Mouse (Mus musculus) stomach, embryonic 14.5 days (tissue): ENCODE data around the gene Lrp10. TPM values are rescaled to one million over a fixed set of nuclear protein-coding genes. Genes with fewer than 3 reads are reported as not detected.
A peak's percentile ranks its signal among the peaks of the same experiment; 100 is the strongest.

Experiments
- ATAC-seq: fragments of 200-750 bp; cut with Nextera tagmentation; 2 replicates; pipeline ENCODE4 v1.8.0; 2017; ENCODE audit warnings: low read depth, moderate TSS enrichment; ENCODE audit not compliant: insufficient number of reproducible peaks, insufficient read depth, low FRiP score
- H3K27ac ChIP-seq: fragments of 300-500 bp; sonication (generic); 2 replicates; pipeline ENCODE4 v1.5.1; 2014; ENCODE audit warnings: mild to moderate bottlenecking, low read length, moderate library complexity, mixed read lengths
- H3K27me3 ChIP-seq: fragments of 300-500 bp; sonication (generic); 2 replicates; pipeline ENCODE4 v1.6.1; 2014; ENCODE audit warnings: low read length, control low read depth, mixed read lengths; ENCODE audit not compliant: control insufficient read depth, insufficient read depth
- H3K36me3 ChIP-seq: fragments of 300-500 bp; sonication (generic); 2 replicates; pipeline ENCODE4 v1.6.1; 2014; ENCODE audit warnings: mild to moderate bottlenecking, control low read depth, low read length, moderate library complexity, mixed read lengths; ENCODE audit not compliant: control insufficient read depth, insufficient read depth
- H3K4me1 ChIP-seq: fragments of 300-500 bp; sonication (generic); 2 replicates; pipeline ENCODE4 v1.6.1; 2014; ENCODE audit warnings: low read length, control low read depth, mixed read lengths; ENCODE audit not compliant: control insufficient read depth, insufficient read depth
- H3K4me2 ChIP-seq: fragments of 300-500 bp; sonication (generic); replicated peaks from 2 replicates; pipeline ENCODE4 v1.6.1; 2014; ENCODE audit warnings: low read depth, low read length, control low read depth
- H3K4me3 ChIP-seq: fragments of 300-500 bp; sonication (generic); 2 replicates; pipeline ENCODE4 v1.5.1; 2014; ENCODE audit warnings: low read depth, low read length, control low read depth
- H3K9ac ChIP-seq: fragments of 300-500 bp; sonication (generic); replicated peaks from 2 replicates; pipeline ENCODE4 v1.6.1; 2014; ENCODE audit warnings: low read depth, mild to moderate bottlenecking, control low read depth, low read length, moderate library complexity, mixed read lengths
- H3K9me3 ChIP-seq: fragments of 300-500 bp; sonication (generic); 2 replicates; pipeline ENCODE4 v1.6.1; 2016; ENCODE audit warnings: low read depth, low read length, control low read depth; ENCODE audit not compliant: control insufficient read depth
- WGBS: fragments of 180-500 bp; shearing (Covaris S2); extraction: QIAGEN DNeasy Blood & Tissue Kit; methylation state at CpG from one replicate; pipeline ENCODE4 v1.1.7; 2014; 5-methylcytosine and 5-hydroxymethylcytosine counted together
- polyA plus RNA-seq: library from polyadenylated mRNA; unstranded; fragments of >200 nt; fragmentation: Nextera tagmentation; extraction: Ambion mirVana; gene quantifications from 2 replicates; pipeline ENCODE4 v1.2.1, GENCODE M21; 2014

The Lrp10 gene
- polyA plus RNA-seq, 1 experiment from 2014 or later = 38.1 TPM

DNA sequence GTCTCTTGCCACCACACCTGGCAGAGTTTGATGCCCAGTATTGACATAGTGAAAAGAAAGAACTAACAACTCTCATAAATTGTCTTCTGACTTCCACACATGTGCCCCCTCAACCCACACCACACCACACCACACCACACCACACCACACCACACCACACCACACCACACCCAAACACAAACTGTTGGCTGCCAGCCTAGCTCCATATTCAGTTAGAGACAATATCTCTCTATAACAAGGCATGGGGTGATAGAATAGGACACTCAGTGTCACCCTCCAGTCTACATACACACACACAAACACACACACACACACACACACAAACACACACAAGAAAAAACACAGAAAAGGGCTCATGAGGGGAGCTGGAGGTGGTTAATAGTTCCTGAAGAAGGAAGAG lies 24.4 kb downstream of the Lrp10 start:
- no peaks in the 10 kb centered on the region for H3K27me3 ChIP-seq
- ATAC-seq = no peak
- no peak overlapping the region for H3K4me3 ChIP-seq
- H3K4me2 ChIP-seq = no peak overlapping the region
- H3K36me3 ChIP-seq = no peaks in the 10 kb centered on the region
- no peak overlapping the region for H3K9ac ChIP-seq
- no peaks in the 10 kb centered on the region for H3K4me1 ChIP-seq
- no peak overlapping the region for H3K27ac ChIP-seq
- no peaks in the 10 kb centered on the region for H3K9me3 ChIP-seq

DNA sequence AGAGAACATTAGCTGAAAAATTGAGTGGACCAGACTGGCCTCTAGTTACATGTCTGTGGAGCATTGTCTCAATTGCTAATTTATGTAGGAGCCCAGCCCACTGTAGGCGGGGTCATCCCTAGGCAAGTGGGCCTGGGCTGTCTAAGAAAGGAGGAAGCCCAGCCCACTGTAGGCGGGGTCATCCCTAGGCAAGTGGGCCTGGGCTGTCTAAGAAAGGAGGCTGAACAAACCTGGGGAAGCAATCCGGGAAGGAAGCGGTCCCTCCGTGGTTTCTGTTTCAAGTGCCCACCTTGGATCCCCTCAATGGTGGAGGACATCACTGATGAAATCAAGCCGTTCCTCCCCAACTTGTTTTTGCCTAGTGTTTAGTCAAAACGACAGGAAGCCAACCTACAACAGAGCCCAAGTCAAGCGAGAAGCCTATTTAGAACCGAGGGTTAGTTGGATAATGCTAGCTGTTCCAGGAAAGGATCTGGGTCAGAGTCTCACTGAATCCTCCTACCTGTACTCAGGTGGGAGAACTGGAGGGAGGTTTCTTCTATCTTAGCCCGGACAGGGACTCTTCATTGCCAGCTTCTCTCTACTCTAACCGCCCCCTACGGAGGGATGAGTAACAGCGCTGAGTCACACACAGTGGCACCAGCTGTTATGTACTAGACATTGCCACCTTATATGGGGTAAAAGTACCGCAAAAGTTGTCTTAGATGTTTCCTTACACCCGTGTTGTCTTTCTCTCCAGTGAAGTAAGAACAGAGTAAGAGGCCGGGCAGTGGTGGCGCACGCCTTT lies 28.6 kb downstream of the Lrp10 start:
- Histone ChIP-seq H3K36me3 (no peaks in the 10 kb centered on the region), H3K4me1 (no peaks in the 10 kb centered on the region), H3K9ac (no peak overlapping the region), H3K9me3 (no peaks in the 10 kb centered on the region), H3K27ac (no peak overlapping the region), H3K4me3 (no peak overlapping the region), H3K4me2 (no peak overlapping the region), H3K27me3 (no peaks in the 10 kb centered on the region)
- 62% methylated on average over 18 of the region's 18 CpGs for WGBS
- peak; percentile 71; the same call in 1 of the 2 replicates for ATAC-seq

- 94% methylated on average over 5 of the region's 5 CpGs for WGBS
- no peaks in the 10 kb centered on the region for H3K36me3 ChIP-seq
Observed at GRCm38 (mm10) chr14:54493236-54493635, 29.3 kb downstream of the Lrp10 start.

DNA sequence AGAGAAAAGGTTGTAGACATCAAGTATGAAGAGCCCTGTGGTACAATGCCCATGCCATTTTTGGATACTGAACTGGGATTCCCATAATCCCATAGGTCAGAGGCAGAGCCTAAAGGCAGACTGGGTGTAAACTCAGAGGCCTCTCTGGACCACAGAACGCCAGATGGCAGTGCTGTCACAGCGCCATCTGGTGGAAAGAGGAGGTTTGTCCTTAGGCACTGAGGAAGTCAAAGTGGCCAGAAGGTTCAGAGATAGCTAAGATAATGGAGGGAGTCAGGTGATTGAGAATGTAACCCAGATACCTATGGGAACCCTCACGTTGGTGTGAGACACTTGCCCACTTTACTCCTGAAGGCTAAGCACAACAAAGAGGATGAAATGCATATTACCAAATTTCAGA lies 30.3 kb downstream of the Lrp10 start:
- whole genome bisulfite sequencing = 1% methylated on average over 3 of the region's 3 CpGs
- Histone ChIP-seq H3K36me3 (no peaks in the 10 kb centered on the region), H3K4me3 (no peak overlapping the region), H3K4me1 (no peaks in the 10 kb centered on the region), H3K27me3 (no peaks in the 10 kb centered on the region), H3K4me2 (no peak overlapping the region), H3K9me3 (no peaks in the 10 kb centered on the region), H3K27ac (no peak overlapping the region), H3K9ac (no peak overlapping the region)
- no peak for ATAC-seq

More at GRCm38 (mm10) chr14:54493236-54493635, 29.3 kb downstream of the Lrp10 start:
- Histone ChIP-seq H3K9ac (no peak overlapping the region), H3K4me2 (no peak overlapping the region), H3K9me3 (no peaks in the 10 kb centered on the region), H3K27ac (no peak overlapping the region), H3K4me3 (no peak overlapping the region), H3K27me3 (no peaks in the 10 kb centered on the region), H3K4me1 (no peaks in the 10 kb centered on the region)
- no peak for ATAC-seq

- 85% methylated on average over 14 of the region's 14 CpGs for WGBS
Observed at GRCm38 (mm10) chr14:54496706-54497105, 32.8 kb downstream of the Lrp10 start.

DNA sequence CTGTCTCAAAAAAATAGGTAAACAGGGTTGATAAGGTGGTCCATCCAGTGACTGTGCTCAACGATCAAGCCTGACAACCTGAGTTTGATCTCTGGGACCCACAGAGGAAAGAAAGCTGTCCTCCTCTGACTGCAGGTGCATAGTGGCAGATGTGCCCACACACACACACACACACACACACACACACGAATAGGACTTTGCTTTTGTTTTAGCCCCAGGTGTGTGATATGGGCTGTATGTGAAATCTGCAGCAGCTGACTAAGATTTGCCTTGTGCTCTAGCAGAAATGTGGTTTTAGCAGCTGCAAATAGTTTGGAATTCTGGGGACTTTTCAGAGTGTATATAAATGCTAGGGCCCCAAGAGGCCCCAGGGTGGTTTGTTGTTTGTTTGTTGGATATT lies 35.4 kb downstream of the Lrp10 start:
- ATAC-seq = no peak
- no peak overlapping the region for H3K27ac ChIP-seq
- no peaks in the 10 kb centered on the region for H3K36me3 ChIP-seq
- no peaks in the 10 kb centered on the region for H3K4me1 ChIP-seq
- 69% methylated on average over 2 of the region's 2 CpGs for WGBS
- H3K9ac ChIP-seq = no peak overlapping the region
- H3K27me3 ChIP-seq = no peaks in the 10 kb centered on the region
- H3K4me3 ChIP-seq = no peak overlapping the region
- H3K9me3 ChIP-seq = no peaks in the 10 kb centered on the region
- no peak overlapping the region for H3K4me2 ChIP-seq

More at GRCm38 (mm10) chr14:54496706-54497105, 32.8 kb downstream of the Lrp10 start:
- no peak overlapping the region for H3K4me2 ChIP-seq
- H3K27me3 ChIP-seq = no peaks in the 10 kb centered on the region
- H3K4me1 ChIP-seq = no peaks in the 10 kb centered on the region
- H3K36me3 ChIP-seq = no peaks in the 10 kb centered on the region
- no peak overlapping the region for H3K27ac ChIP-seq
- H3K9ac ChIP-seq = no peak overlapping the region
- H3K4me3 ChIP-seq = no peak overlapping the region
- no peak for ATAC-seq
- H3K9me3 ChIP-seq = no peaks in the 10 kb centered on the region

GRCm38 (mm10) chr14:54501365-54501764 lies 37.4 kb downstream of the Lrp10 start:
- Histone ChIP-seq H3K4me1 (no peaks in the 10 kb centered on the region), H3K9me3 (no peaks in the 10 kb centered on the region), H3K4me2 (no peak overlapping the region), H3K36me3 (no peaks in the 10 kb centered on the region), H3K27ac (no peak overlapping the region), H3K9ac (no peak overlapping the region), H3K27me3 (no peaks in the 10 kb centered on the region), H3K4me3 (no peak overlapping the region)
- 55% methylated on average over 2 of the region's 2 CpGs for WGBS
- no peak for ATAC-seq

GRCm38 (mm10) chr14:54503092-54503491 lies 39.2 kb downstream of the Lrp10 start:
- H3K4me2 ChIP-seq = no peak overlapping the region
- H3K9me3 ChIP-seq = no peaks in the 10 kb centered on the region
- H3K4me3 ChIP-seq = no peak overlapping the region
- H3K27ac ChIP-seq = no peak overlapping the region
- no peaks in the 10 kb centered on the region for H3K27me3 ChIP-seq
- no peak overlapping the region for H3K9ac ChIP-seq
- WGBS = 82% methylated on average over 2 of the region's 2 CpGs
- H3K4me1 ChIP-seq = no peaks in the 10 kb centered on the region
- H3K36me3 ChIP-seq = peaks cover 15% of the 10 kb centered on the region
- ATAC-seq = no peak

DNA sequence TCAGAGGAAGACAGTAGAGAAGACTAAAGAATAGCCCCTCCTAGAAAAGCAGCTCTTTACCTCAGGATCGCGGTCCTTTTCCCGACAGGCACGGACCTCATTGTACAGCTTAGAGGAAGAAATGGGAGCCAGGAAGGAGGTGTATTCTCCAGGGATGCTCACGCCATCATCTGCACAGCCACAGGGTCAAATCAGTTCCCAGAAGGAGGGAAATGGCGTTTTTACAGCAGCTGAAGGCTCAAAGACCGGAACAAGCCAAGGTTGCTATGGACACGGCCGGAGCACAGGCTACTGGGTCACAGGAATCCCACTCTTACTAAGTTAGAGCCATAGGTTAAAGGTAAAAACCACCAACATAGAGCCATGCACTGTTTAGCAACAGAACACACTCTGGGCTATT lies 45.8 kb downstream of the Lrp10 start:
- 0 out of 2 replicates have a peak, but pooled peaks cover 4% of the 10 kb centered on the region for H3K9me3 ChIP-seq
- H3K27me3 ChIP-seq = no peaks in the 10 kb centered on the region
- no peak overlapping the region for H3K27ac ChIP-seq
- ATAC-seq = no peak
- no peak overlapping the region for H3K4me3 ChIP-seq
- peaks cover 75% of the 10 kb centered on the region for H3K36me3 ChIP-seq
- no peak overlapping the region for H3K4me2 ChIP-seq
- 95% methylated on average over 9 of the region's 9 CpGs for WGBS
- H3K9ac ChIP-seq = no peak overlapping the region
- H3K4me1 ChIP-seq = no peaks in the 10 kb centered on the region
